Mouse (Mus musculus): ENCODE results near the gene Clns1a.

Gene Clns1a

DNA sequence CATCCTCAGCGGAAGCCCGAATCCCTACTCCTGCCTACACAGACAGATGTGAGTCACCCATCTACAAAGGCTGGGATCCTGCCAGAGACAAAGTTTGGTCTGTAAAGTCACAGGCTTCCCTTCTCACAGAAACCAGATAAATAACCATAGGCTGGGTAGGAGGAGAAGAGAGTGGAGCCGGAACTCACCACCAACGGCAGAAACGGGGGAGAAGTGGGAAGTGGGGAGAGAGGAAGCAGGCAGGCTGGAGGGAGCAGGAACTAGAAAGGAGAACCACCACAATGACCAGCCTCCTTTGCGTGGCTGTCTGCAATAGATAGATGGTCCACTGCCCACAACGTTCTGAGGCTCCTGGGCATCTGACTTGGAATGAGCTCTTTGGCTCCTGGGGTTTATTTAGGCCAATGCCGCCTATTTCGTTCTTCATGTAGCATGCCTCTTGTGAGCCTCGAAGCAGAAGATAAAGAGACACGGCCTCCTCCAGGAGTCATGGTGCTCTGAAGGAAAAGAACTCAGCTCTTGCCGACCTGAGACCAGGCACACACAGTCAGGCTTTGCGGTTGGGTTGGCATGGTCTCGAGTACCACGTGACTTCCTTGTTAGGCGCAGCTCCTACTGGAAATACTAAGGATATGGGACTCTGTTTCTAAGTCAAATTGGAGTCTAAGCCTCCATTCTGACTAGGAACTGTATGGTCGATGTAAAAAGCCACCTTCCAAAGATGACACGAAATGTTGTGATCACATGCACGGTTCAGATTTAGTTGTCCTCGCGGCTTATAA is 68.9 kb downstream of the Clns1a start:
- no peak for DNase-seq (ENCODE audit: low read depth, low spot score)

- DNase-seq (ENCODE audit: low read depth, low spot score), result no peak
These were observed 69.5 kb downstream of the Clns1a start for GRCm38 (mm10) chr7:97765963-97766347.

GRCm38 (mm10) chr7:97766406-97767166 is 70.2 kb downstream of the Clns1a start:
- no peak for DNase-seq (ENCODE audit: low read depth, low spot score)

GRCm38 (mm10) chr7:97767841-97768240 is 71.4 kb downstream of the Clns1a start:
- no peak for DNase-seq (ENCODE audit: low read depth, low spot score)

DNA sequence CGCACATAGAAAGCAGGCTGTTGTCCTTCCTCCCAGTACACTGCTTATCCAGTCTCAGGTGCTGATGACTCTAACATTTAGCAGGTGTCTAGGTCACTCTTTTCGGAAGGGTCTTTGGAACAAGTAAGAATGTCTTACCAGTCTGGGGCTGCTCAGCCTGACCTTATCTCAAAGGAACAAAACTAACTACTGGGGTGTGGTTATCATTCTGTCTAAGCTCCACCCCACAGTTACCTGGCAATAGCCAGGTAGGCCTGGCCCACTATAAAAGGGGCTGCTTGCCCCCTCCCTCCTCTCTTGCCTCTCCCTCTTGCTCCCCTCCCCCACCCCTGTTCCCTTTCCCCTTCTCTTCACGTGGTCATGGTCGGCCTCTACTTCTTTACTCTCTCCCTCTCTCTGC is 72.6 kb downstream of the Clns1a start:
- DNase-seq (ENCODE audit: low read depth, low spot score), result no peak

Data from ES-CJ7 (cell line).